Mouse (Mus musculus) kidney, postnatal 4 days (tissue): ENCODE data around the gene Katnb1.

ENCODE experiments used
- DNase-seq, 2 experiments: peaks; one replicate each; pipeline ENCODE4 v3.0.0; 2021; ENCODE audit warnings: mixed read lengths in 2 of 2

Katnb1 gene

GRCm38 (mm10) chr8:95141026-95141425 lies 60.0 kb downstream of the Katnb1 start:
- peak in 1 of 2 experiments; percentile 35 for DNase-seq

- peak; percentile 68 to 77 for DNase-seq
Observed at GRCm38 (mm10) chr8:95141469-95142074, 60.6 kb downstream of the Katnb1 start.

- peak; percentile 89 to 93 for DNase-seq
Observed at GRCm38 (mm10) chr8:95142075-95142831, 61.3 kb downstream of the Katnb1 start.

- peak in 1 of 2 experiments; percentile 57 for DNase-seq
Observed at GRCm38 (mm10) chr8:95142985-95143804, 62.2 kb downstream of the Katnb1 start.

GRCm38 (mm10) chr8:95143805-95144630 lies 63.0 kb downstream of the Katnb1 start:
- no peak for DNase-seq

GRCm38 (mm10) chr8:95144631-95145015 lies 63.6 kb downstream of the Katnb1 start:
- no peak for DNase-seq

- DNase-seq: no peak
Observed at GRCm38 (mm10) chr8:95146044-95146745, 65.2 kb downstream of the Katnb1 start.

- no peak for DNase-seq
Observed at GRCm38 (mm10) chr8:95146846-95147245, 65.9 kb downstream of the Katnb1 start.

GRCm38 (mm10) chr8:95149426-95149825 lies 68.4 kb downstream of the Katnb1 start:
- DNase-seq: no peak

- DNase-seq: no peak
Observed at GRCm38 (mm10) chr8:95150608-95151007, 69.6 kb downstream of the Katnb1 start.
